In genomic region chr6:106408634-106409033, GRCm38 (mm10) we compare ENCODE assay signal across 19 mouse cellular contexts.
DNase-seq lines count a peak whose midpoint lies in the region.
"Had no signal": no experiment of that assay in that cellular context is flagged by ENCODE, and none has a peak within 500 bp of the region (broad histone marks: within the 10 kb centered on the region; RNA-seq: fewer than 3 reads in every experiment).

No protein-coding gene starts in this region.

- DNase-seq in left cerebral cortex, adult 11 months (ENCODE audit: low spot score), result peak; percentile 31
- no peak for DNase-seq in left cerebral cortex, postnatal 14 days (ENCODE audit: low spot score in 2 of 2)
- DNase-seq in right cerebral cortex, postnatal 36 days (ENCODE audit: low spot score in 2 of 2), result peak; percentile 14 to 58
- DNase-seq in right cerebral cortex, postnatal 14 days, result no peak
- peak; percentile 86 for DNase-seq in brain, adult 2 months (ENCODE audit: low read depth, low spot score)
- DNase-seq in layer of hippocampus, adult 8-10 months (ENCODE audit: low spot score in 2 of 2), result no peak
- no peak for DNase-seq in adrenal gland, adult (ENCODE audit: inconsistent age in 2 of 2, low spot score in 1 of 2)
- DNase-seq: adrenal gland, postnatal 25 days; B cell, adult 2 months; cerebellum, adult 2 months; cerebellum, postnatal 14 days; gastrocnemius, postnatal 25 days; heart, postnatal 4 days; kidney, adult 8-10 months; kidney, postnatal 4 days; layer of hippocampus, postnatal 36 days; liver; lung, adult 2 months; lung, postnatal 10 days had no signal

- intact Hi-C loops in left cerebral cortex, postnatal 14 days (cut with DNase I), result no loop called here

Comparison
In these comparisons a context has a peak if more than half of its experiments do, and no peak if none do; other contexts are left out.
1. DNase-seq: peak in left cerebral cortex, adult 11 months (single experiment), right cerebral cortex, postnatal 36 days (2 of 2) and brain, adult 2 months (single experiment); none in left cerebral cortex, postnatal 14 days (0 of 2), right cerebral cortex, postnatal 14 days (single experiment), layer of hippocampus, adult 8-10 months (0 of 2) and adrenal gland, adult (0 of 2).